In genomic region chr2:168358551-168358950, GRCm38 (mm10) we compare ENCODE assay signal across 25 mouse cellular contexts.
A peak's percentile ranks its signal among the peaks of the same experiment; 100 is the strongest.
DNase-seq lines count a peak whose midpoint lies in the region; ATAC-seq and TF ChIP-seq lines count a peak whose summit lies in the region.
"Had no signal": no experiment of that assay in that cellular context is flagged by ENCODE, and none has a peak within 500 bp of the region (broad histone marks: within the 10 kb centered on the region; RNA-seq: fewer than 3 reads in every experiment).

No protein-coding gene starts in this region.

- no peak for TF ChIP-seq POLR2A in kidney, adult 2 months (IDR thresholded peaks at IDR 0.05; ENCODE audit: low read depth, low read length)

- no peak overlapping the region for H3K9ac ChIP-seq in forebrain, postnatal 0 days
- H3K9ac ChIP-seq in forebrain, embryonic 12.5 days, result no peak overlapping the region
- no peak overlapping the region for H3K9ac ChIP-seq in kidney, embryonic 16.5 days (replicated peaks; ENCODE audit: low read length)
- H3K9ac ChIP-seq: embryonic facial prominence, embryonic 13.5 days; heart, embryonic 13.5 days; hindbrain, embryonic 14.5 days; liver, embryonic 12.5 days; liver, postnatal 0 days; midbrain, embryonic 13.5 days; neural tube, embryonic 13.5 days had no signal

- H3K27ac ChIP-seq in forebrain, postnatal 0 days (ENCODE audit: low read depth, low read length), result no peak overlapping the region
- no peak overlapping the region for H3K27ac ChIP-seq in forebrain, embryonic 12.5 days
- H3K27ac ChIP-seq in kidney, adult 2 months (ENCODE audit: insufficient read depth, low read depth, low read length), result no peak overlapping the region
- H3K27ac ChIP-seq in kidney, embryonic 16.5 days (ENCODE audit: low read length), result no peak overlapping the region
- H3K27ac ChIP-seq: embryonic facial prominence, embryonic 13.5 days; forebrain, embryonic 10.5 days; gastrocnemius, adult 2 months; heart, embryonic 13.5 days; hindbrain, embryonic 14.5 days; liver, embryonic 12.5 days; midbrain, embryonic 13.5 days; neural tube, embryonic 13.5 days had no signal

- H3K9me3 ChIP-seq in forebrain, postnatal 0 days (ENCODE audit: low read length), result no peaks in the 10 kb centered on the region
- H3K9me3 ChIP-seq in forebrain, embryonic 12.5 days, result no peaks in the 10 kb centered on the region
- H3K9me3 ChIP-seq in kidney, embryonic 16.5 days (ENCODE audit: low read length), result no peaks in the 10 kb centered on the region
- H3K9me3 ChIP-seq: embryonic facial prominence, embryonic 13.5 days; forebrain, embryonic 10.5 days; heart, embryonic 13.5 days; liver, embryonic 12.5 days; midbrain, embryonic 13.5 days; neural tube, embryonic 13.5 days had no signal

- H3K27me3 ChIP-seq in forebrain, postnatal 0 days (ENCODE audit: insufficient read depth, low read length), result no peaks in the 10 kb centered on the region
- 0 out of 2 replicates have a peak, but pooled peaks cover 8% of the 10 kb centered on the region for H3K27me3 ChIP-seq in forebrain, embryonic 12.5 days
- H3K27me3 ChIP-seq in kidney, adult 2 months (replicated peaks; ENCODE audit: control insufficient read depth, insufficient read depth, low read length), result no peaks in the 10 kb centered on the region
- no peaks in the 10 kb centered on the region for H3K27me3 ChIP-seq in kidney, embryonic 16.5 days (ENCODE audit: insufficient read depth, low read length)
- H3K27me3 ChIP-seq: embryonic facial prominence, embryonic 13.5 days; liver, embryonic 12.5 days; midbrain, embryonic 13.5 days; neural tube, embryonic 13.5 days had no signal

- no peak for TF ChIP-seq CTCF in forebrain, postnatal 0 days (IDR thresholded peaks at IDR 0.05; ENCODE audit: low read depth)
- TF ChIP-seq CTCF in kidney, adult 2 months (conservative IDR thresholded peaks at IDR 0.05; ENCODE audit: insufficient read depth, insufficient read length, low read depth, low read length), result no peak

- 75% methylated on average over 6 of the region's 6 CpGs for WGBS in forebrain, postnatal 0 days
- 88% methylated on average over 6 of the region's 6 CpGs for WGBS in forebrain, embryonic 12.5 days
- WGBS in kidney, adult 2 months, result 73% methylated on average over 6 of the region's 6 CpGs
- WGBS in kidney, embryonic 16.5 days, result 79% methylated on average over 6 of the region's 6 CpGs

- peak; percentile 42 for ATAC-seq in forebrain, postnatal 0 days
- ATAC-seq in forebrain, embryonic 12.5 days (ENCODE audit: low FRiP score), result no peak
- ATAC-seq in kidney, embryonic 16.5 days (ENCODE audit: low FRiP score, low TSS enrichment), result no peak
- ATAC-seq: forebrain, embryonic 16.5 days; intestine, postnatal 0 days; liver, embryonic 12.5 days; liver, postnatal 0 days had no signal

- no peaks in the 10 kb centered on the region for H3K36me3 ChIP-seq in forebrain, postnatal 0 days (ENCODE audit: insufficient read depth)
- no peaks in the 10 kb centered on the region for H3K36me3 ChIP-seq in forebrain, embryonic 12.5 days (replicated peaks)
- no peaks in the 10 kb centered on the region for H3K36me3 ChIP-seq in kidney, adult 2 months (ENCODE audit: control insufficient read depth, insufficient read depth, low read length)
- no peaks in the 10 kb centered on the region for H3K36me3 ChIP-seq in kidney, embryonic 16.5 days (ENCODE audit: insufficient read depth, low read length)
- H3K36me3 ChIP-seq: embryonic facial prominence, embryonic 13.5 days; forebrain, embryonic 10.5 days; G1E; heart, embryonic 13.5 days; liver, embryonic 12.5 days; midbrain, embryonic 13.5 days; neural tube, embryonic 13.5 days had no signal

- no peak overlapping the region for H3K4me2 ChIP-seq in forebrain, postnatal 0 days (ENCODE audit: low read depth)
- H3K4me2 ChIP-seq in forebrain, embryonic 12.5 days, result no peak overlapping the region
- H3K4me2 ChIP-seq in kidney, embryonic 16.5 days (replicated peaks; ENCODE audit: low read depth, low read length), result no peak overlapping the region
- H3K4me2 ChIP-seq: embryonic facial prominence, embryonic 13.5 days; heart, embryonic 13.5 days; hindbrain, embryonic 14.5 days; liver, embryonic 12.5 days; midbrain, embryonic 13.5 days; neural tube, embryonic 13.5 days had no signal

- no peak for DNase-seq in forebrain, postnatal 0 days
- peak; percentile 50 for DNase-seq in right cerebral cortex, adult 18-20 months
- no peak for DNase-seq in right cerebral cortex, postnatal 4 days
- peak; percentile 50 to 75 for DNase-seq in right cerebral cortex, postnatal 10 days (ENCODE audit: low spot score in 2 of 2)
- no peak for DNase-seq in kidney, adult 2 months
- DNase-seq: adrenal gland, postnatal 14 days; cerebellum, adult 11-12 months; cerebellum, adult 9-11 months; gastrocnemius, adult 2 months; heart, postnatal 10 days; kidney, postnatal 25 days; liver, postnatal 0 days; lung, postnatal 4 days had no signal

- H3K4me3 ChIP-seq in forebrain, postnatal 0 days (ENCODE audit: low read depth, low read length), result no peak overlapping the region
- no peak overlapping the region for H3K4me3 ChIP-seq in forebrain, embryonic 12.5 days (replicated peaks)
- H3K4me3 ChIP-seq in kidney, adult 2 months (ENCODE audit: insufficient read depth, low read depth, low read length), result no peak overlapping the region
- no peak overlapping the region for H3K4me3 ChIP-seq in kidney, embryonic 16.5 days (ENCODE audit: low read length)
- H3K4me3 ChIP-seq: embryonic facial prominence, embryonic 13.5 days; forebrain, embryonic 10.5 days; gastrocnemius, adult 2 months; heart, embryonic 13.5 days; liver, embryonic 12.5 days; midbrain, embryonic 13.5 days; neural tube, embryonic 13.5 days had no signal

- H3K4me1 ChIP-seq in forebrain, postnatal 0 days (ENCODE audit: insufficient read depth), result no peaks in the 10 kb centered on the region
- H3K4me1 ChIP-seq in forebrain, embryonic 12.5 days, result peaks cover 8% of the 10 kb centered on the region; the same call in 1 of the 2 replicates
- H3K4me1 ChIP-seq in kidney, adult 2 months (ENCODE audit: control insufficient read depth, insufficient read depth, low read length), result no peaks in the 10 kb centered on the region
- H3K4me1 ChIP-seq in kidney, embryonic 16.5 days (ENCODE audit: insufficient read depth, low read length), result no peaks in the 10 kb centered on the region
- H3K4me1 ChIP-seq: heart, embryonic 13.5 days; liver, embryonic 12.5 days had no signal

Comparison
In these comparisons a context has a peak if more than half of its experiments do, and no peak if none do; other contexts are left out.
1. DNase-seq: peak in right cerebral cortex, adult 18-20 months (single experiment) and right cerebral cortex, postnatal 10 days (2 of 2); none in forebrain, postnatal 0 days (single experiment), right cerebral cortex, postnatal 4 days (single experiment) and kidney, adult 2 months (single experiment).